In genomic region chr3:58902051-58902758, GRCm38 (mm10) we compare ENCODE assay signal across 33 mouse cellular contexts. TPM values are rescaled to one million over a fixed set of nuclear protein-coding genes. Genes with fewer than 3 reads are reported as not detected.
A peak's percentile ranks its signal among the peaks of the same experiment; 100 is the strongest.
DNase-seq lines count a peak whose midpoint lies in the region; ATAC-seq and TF ChIP-seq lines count a peak whose summit lies in the region.
"Had no signal": no experiment of that assay in that cellular context is flagged by ENCODE, and none has a peak within 500 bp of the region (broad histone marks: within the 10 kb centered on the region; RNA-seq: fewer than 3 reads in every experiment).

No protein-coding gene starts in this region.

- no peaks in the 10 kb centered on the region for H3K79me2 ChIP-seq in heart, adult 2 months (replicated peaks; ENCODE audit: control insufficient read depth, insufficient read depth, low read length)

- peak; percentile 34; the same call in 1 of the 2 replicates for ATAC-seq in hindbrain, embryonic 14.5 days (ENCODE audit: low FRiP score)
- ATAC-seq in midbrain, embryonic 14.5 days (ENCODE audit: low FRiP score, low TSS enrichment): peak; percentile 43; the same call in 1 of the 2 replicates
- ATAC-seq: intestine, postnatal 0 days; liver, embryonic 12.5 days; liver, postnatal 0 days had no signal

- no peak for TF ChIP-seq EP300 in heart, adult 2 months (IDR thresholded peaks at IDR 0.05; ENCODE audit: insufficient read depth, low read depth, low read length)

- H3K4me2 ChIP-seq in hindbrain, embryonic 14.5 days (replicated peaks): no peak overlapping the region
- H3K4me2 ChIP-seq in midbrain, embryonic 14.5 days (ENCODE audit: low read length): no peak overlapping the region
- H3K4me2 ChIP-seq: embryonic facial prominence, embryonic 13.5 days; heart, embryonic 11.5 days; liver, embryonic 12.5 days; neural tube, embryonic 13.5 days; stomach, embryonic 15.5 days had no signal

- intact Hi-C loops in heart, adult 2 months (cut with DNase I): no loop called here

- WGBS in hindbrain, embryonic 14.5 days: 60% methylated on average over 13 of the region's 13 CpGs
- WGBS in hindbrain, embryonic 10.5 days: 91% methylated on average over 13 of the region's 13 CpGs
- 63% methylated on average over 13 of the region's 13 CpGs for WGBS in midbrain, embryonic 14.5 days
- 81% methylated on average over 13 of the region's 13 CpGs for WGBS in heart, adult 2 months

- TF ChIP-seq POLR2A in heart, adult 2 months (IDR thresholded peaks at IDR 0.05; ENCODE audit: insufficient read depth, low read depth, low read length): no peak

- no peak overlapping the region for H3K27ac ChIP-seq in hindbrain, embryonic 14.5 days
- H3K27ac ChIP-seq in hindbrain, embryonic 10.5 days: no peak overlapping the region
- no peak overlapping the region for H3K27ac ChIP-seq in midbrain, embryonic 14.5 days (replicated peaks; ENCODE audit: low read depth, low read length)
- H3K27ac ChIP-seq in heart, adult 2 months: no peak overlapping the region
- H3K27ac ChIP-seq: embryonic facial prominence, embryonic 13.5 days; liver, embryonic 12.5 days; neural tube, embryonic 13.5 days; stomach, embryonic 15.5 days had no signal

- no peak for TF ChIP-seq CTCF in heart, adult 2 months (IDR thresholded peaks at IDR 0.05)

- no peak overlapping the region for H3K4me3 ChIP-seq in hindbrain, embryonic 14.5 days (replicated peaks; ENCODE audit: low read length)
- H3K4me3 ChIP-seq in hindbrain, embryonic 10.5 days: no peak overlapping the region
- H3K4me3 ChIP-seq in midbrain, embryonic 14.5 days (replicated peaks; ENCODE audit: low read depth, low read length): no peak overlapping the region
- H3K4me3 ChIP-seq in heart, adult 2 months: no peak overlapping the region
- H3K4me3 ChIP-seq: embryonic facial prominence, embryonic 13.5 days; liver, embryonic 12.5 days; neural tube, embryonic 13.5 days; stomach, embryonic 15.5 days had no signal

- no peaks in the 10 kb centered on the region for H3K27me3 ChIP-seq in hindbrain, embryonic 14.5 days (ENCODE audit: control insufficient read depth, insufficient read depth, low read length)
- H3K27me3 ChIP-seq in hindbrain, embryonic 10.5 days (ENCODE audit: insufficient read depth, poor library complexity, severe bottlenecking): no peaks in the 10 kb centered on the region
- H3K27me3 ChIP-seq in midbrain, embryonic 14.5 days (ENCODE audit: control insufficient read depth, insufficient read depth, low read length): no peaks in the 10 kb centered on the region
- H3K27me3 ChIP-seq in heart, adult 2 months (ENCODE audit: control insufficient read depth, insufficient read depth, low read length): 0 out of 2 replicates have a peak, but pooled peaks cover 1% of the 10 kb centered on the region
- H3K27me3 ChIP-seq: embryonic facial prominence, embryonic 13.5 days; liver, embryonic 12.5 days; neural tube, embryonic 13.5 days; stomach, embryonic 15.5 days had no signal

- peak; percentile 11 to 19 for DNase-seq in cerebellum, postnatal 10 days
- no peak for DNase-seq in cerebellum, postnatal 4 days (ENCODE audit: low spot score in 2 of 2)
- no peak for DNase-seq in hindbrain, embryonic 14.5 days (ENCODE audit: low spot score)
- DNase-seq in hindbrain, embryonic 10.5 days (ENCODE audit: low spot score): no peak
- peak; percentile 19 for DNase-seq in retina, postnatal 1 day
- DNase-seq in retina, embryonic 14.5 days (ENCODE audit: low spot score): no peak
- peak; percentile 46 for DNase-seq in midbrain, embryonic 14.5 days
- no peak for DNase-seq in heart, adult 2 months
- DNase-seq: adrenal gland, adult 8-10 months; cerebellum, adult 11 months; cerebellum, adult 9-10 months; gastrocnemius, postnatal 25 days; heart, adult 11 months; heart, postnatal 36 days; kidney, adult 9 months; kidney, postnatal 10 days; layer of hippocampus, postnatal 36 days; left cerebral cortex, postnatal 4 days; liver, postnatal 0 days; lung, postnatal 36 days had no signal

- no peaks in the 10 kb centered on the region for H3K36me3 ChIP-seq in hindbrain, embryonic 14.5 days (replicated peaks; ENCODE audit: control insufficient read depth, insufficient read depth)
- no peaks in the 10 kb centered on the region for H3K36me3 ChIP-seq in hindbrain, embryonic 10.5 days
- H3K36me3 ChIP-seq in midbrain, embryonic 14.5 days (ENCODE audit: control insufficient read depth, insufficient read depth, low read length): no peaks in the 10 kb centered on the region
- H3K36me3 ChIP-seq in heart, adult 2 months (ENCODE audit: control insufficient read depth, insufficient read depth, low read length): no peaks in the 10 kb centered on the region
- H3K36me3 ChIP-seq: embryonic facial prominence, embryonic 13.5 days; G1E; liver, embryonic 12.5 days; neural tube, embryonic 13.5 days; stomach, embryonic 15.5 days had no signal

- no peaks in the 10 kb centered on the region for H3K4me1 ChIP-seq in hindbrain, embryonic 14.5 days (replicated peaks; ENCODE audit: control insufficient read depth, insufficient read depth, low read length)
- peaks cover 8% of the 10 kb centered on the region for H3K4me1 ChIP-seq in hindbrain, embryonic 10.5 days (replicated peaks)
- H3K4me1 ChIP-seq in midbrain, embryonic 14.5 days (ENCODE audit: control insufficient read depth, insufficient read depth, low read length): no peaks in the 10 kb centered on the region
- H3K4me1 ChIP-seq in heart, adult 2 months (ENCODE audit: control insufficient read depth, insufficient read depth, low read length): no peaks in the 10 kb centered on the region
- H3K4me1 ChIP-seq: liver, embryonic 12.5 days; neural tube, embryonic 13.5 days; stomach, embryonic 15.5 days had no signal

- no peaks in the 10 kb centered on the region for H3K9me3 ChIP-seq in hindbrain, embryonic 14.5 days (ENCODE audit: control insufficient read depth, low read length)
- no peaks in the 10 kb centered on the region for H3K9me3 ChIP-seq in hindbrain, embryonic 10.5 days
- no peaks in the 10 kb centered on the region for H3K9me3 ChIP-seq in midbrain, embryonic 14.5 days (ENCODE audit: control insufficient read depth, low read length)
- H3K9me3 ChIP-seq: embryonic facial prominence, embryonic 13.5 days; G1E; liver, embryonic 12.5 days; neural tube, embryonic 13.5 days; stomach, embryonic 15.5 days had no signal

- H3K9ac ChIP-seq in hindbrain, embryonic 14.5 days: no peak overlapping the region
- no peak overlapping the region for H3K9ac ChIP-seq in midbrain, embryonic 14.5 days (replicated peaks; ENCODE audit: low read length)
- H3K9ac ChIP-seq in heart, adult 2 months (ENCODE audit: low read depth, low read length): no peak overlapping the region
- H3K9ac ChIP-seq: embryonic facial prominence, embryonic 13.5 days; liver, embryonic 12.5 days; liver, postnatal 0 days; neural tube, embryonic 13.5 days; stomach, embryonic 15.5 days had no signal

RNA-seq across cellular contexts. Expression of gene Clrn1, which starts 17.1 kb away (rescaled TPM):
- 2.1 and 2.6 TPM in 2 replicates for polyA plus RNA-seq in hindbrain, embryonic 14.5 days (2014; fragmentation: Nextera tagmentation; extraction: Ambion mirVana)
- polyA plus RNA-seq in hindbrain, embryonic 10.5 days (2016; fragmentation: Nextera tagmentation; extraction: Ambion mirVana): 1.3 and 2.3 TPM in 2 replicates
- polyA plus RNA-seq in midbrain, embryonic 14.5 days (2014; fragmentation: Nextera tagmentation; extraction: Ambion mirVana): 0.51 and 0.63 TPM in 2 replicates
- not detected for total RNA-seq in heart, adult 2 months (2021)
- polyA plus RNA-seq in heart, adult 2 months (2012; rRNA removed): not detected in 2 replicates
- total RNA-seq: adrenal gland, adult 8-10 months; adrenal gland, postnatal 4 days; common myeloid progenitor, adult 5-6 weeks; gastrocnemius, adult 18-20 months; gastrocnemius, postnatal 25 days; heart, postnatal 36 days; megakaryocyte, adult 5-6 weeks had no signal
- polyA plus RNA-seq: G1E; intestine, postnatal 0 days; large intestine, adult 2 months; liver, embryonic 12.5 days; liver, postnatal 0 days; stomach, embryonic 15.5 days; urinary bladder, adult 2 months had no signal

Comparison
In these comparisons a context has a peak if more than half of its experiments do, and no peak if none do; other contexts are left out.
1. DNase-seq: peak in cerebellum, postnatal 10 days (2 of 2), retina, postnatal 1 day (single experiment) and midbrain, embryonic 14.5 days (single experiment); none in cerebellum, postnatal 4 days (0 of 2), hindbrain, embryonic 14.5 days (single experiment), hindbrain, embryonic 10.5 days (single experiment), retina, embryonic 14.5 days (single experiment) and heart, adult 2 months (0 of 2).